Mouse (Mus musculus): Measurements from ENCODE around the gene Neu3. TPM values are rescaled to one million over a fixed set of nuclear protein-coding genes. Genes with fewer than 3 reads are reported as not detected.

Neu3 gene
- polyA plus RNA-seq, 1 experiment from 2014 or later, result 3.0 TPM

DNA sequence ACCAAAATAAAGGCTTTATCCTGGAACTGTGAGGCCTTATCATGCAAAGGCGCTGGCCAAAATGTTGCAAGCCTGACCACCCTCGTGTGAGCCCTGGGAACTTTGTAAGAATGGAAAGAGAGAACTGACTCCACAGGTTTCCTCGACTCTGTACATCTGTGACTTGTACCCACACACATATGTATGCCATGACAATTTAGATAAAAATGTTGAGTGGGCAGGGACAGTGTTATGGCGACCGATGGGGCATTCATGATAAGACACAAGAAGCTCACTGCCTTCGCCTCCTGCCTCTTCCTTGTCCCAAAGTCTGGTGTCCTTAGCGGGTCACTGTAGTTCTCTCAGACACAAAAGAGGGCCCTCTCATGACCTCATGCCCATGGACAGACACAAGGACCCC is 29.1 kb downstream of the Neu3 start:
- Histone ChIP-seq H3K36me3 (ENCODE audit: insufficient read depth, low read length) (no peaks in the 10 kb centered on the region), H3K27ac (ENCODE audit: low read length) (no peak overlapping the region), H3K27me3 (ENCODE audit: insufficient read depth, low read length) (no peaks in the 10 kb centered on the region), H3K9ac (replicated peaks; ENCODE audit: low read length) (no peak overlapping the region), H3K4me1 (ENCODE audit: insufficient read depth, low read length) (peaks cover 14% of the 10 kb centered on the region), H3K9me3 (ENCODE audit: low read length) (peaks cover 2% of the 10 kb centered on the region; the same call in 1 of the 2 replicates), H3K4me3 (ENCODE audit: low read length) (no peak overlapping the region), H3K4me2 (replicated peaks; ENCODE audit: low read depth, low read length) (no peak overlapping the region)
- ATAC-seq (ENCODE audit: low FRiP score, low TSS enrichment), result no peak
- WGBS, result 82% methylated on average over 7 of the region's 7 CpGs

DNA sequence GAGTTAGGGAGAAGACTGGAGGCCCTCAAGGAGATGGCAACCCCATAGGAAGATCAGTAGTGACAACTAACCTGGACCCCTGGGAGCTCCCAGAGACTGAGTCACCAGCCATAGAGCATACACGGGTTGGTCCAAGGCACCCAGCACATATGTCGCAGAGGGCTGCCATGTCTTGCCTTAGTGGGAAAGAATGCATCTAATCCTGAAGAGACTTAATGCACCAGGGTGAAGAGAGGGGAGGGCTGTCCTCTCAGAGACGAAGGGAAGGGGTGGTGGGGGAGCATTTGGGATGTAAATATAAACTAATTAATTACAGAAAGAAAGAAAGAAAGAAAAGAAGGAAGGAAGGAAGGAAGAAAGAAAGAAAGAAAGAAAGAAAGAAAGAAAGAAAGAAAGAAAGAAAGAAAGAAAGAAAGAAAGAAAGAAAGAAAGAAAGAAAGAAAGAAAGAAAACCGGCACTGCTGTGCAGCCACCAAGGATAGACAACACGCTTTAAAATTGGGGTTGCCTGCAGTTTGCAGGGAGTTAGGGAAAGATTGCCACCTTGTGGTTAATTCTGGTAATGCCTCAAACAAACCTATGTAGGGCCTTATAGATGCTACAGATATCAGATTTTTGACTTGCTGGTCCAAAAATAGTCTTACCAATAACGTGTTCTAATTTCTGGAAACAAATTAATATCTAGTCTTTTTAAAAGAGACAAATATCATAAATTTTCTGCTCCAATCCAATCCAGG is 30.1 kb downstream of the Neu3 start:
- Histone ChIP-seq H3K27ac (ENCODE audit: low read length) (no peak overlapping the region), H3K9me3 (ENCODE audit: low read length) (peaks cover 2% of the 10 kb centered on the region; the same call in 1 of the 2 replicates), H3K4me2 (replicated peaks; ENCODE audit: low read depth, low read length) (no peak overlapping the region), H3K36me3 (ENCODE audit: insufficient read depth, low read length) (no peaks in the 10 kb centered on the region), H3K4me1 (ENCODE audit: insufficient read depth, low read length) (peaks cover 14% of the 10 kb centered on the region), H3K27me3 (ENCODE audit: insufficient read depth, low read length) (no peaks in the 10 kb centered on the region), H3K9ac (replicated peaks; ENCODE audit: low read length) (no peak overlapping the region), H3K4me3 (ENCODE audit: low read length) (no peak overlapping the region)
- no peak for ATAC-seq (ENCODE audit: low FRiP score, low TSS enrichment)
- WGBS, result 34% methylated on average over 6 of the region's 6 CpGs

DNA sequence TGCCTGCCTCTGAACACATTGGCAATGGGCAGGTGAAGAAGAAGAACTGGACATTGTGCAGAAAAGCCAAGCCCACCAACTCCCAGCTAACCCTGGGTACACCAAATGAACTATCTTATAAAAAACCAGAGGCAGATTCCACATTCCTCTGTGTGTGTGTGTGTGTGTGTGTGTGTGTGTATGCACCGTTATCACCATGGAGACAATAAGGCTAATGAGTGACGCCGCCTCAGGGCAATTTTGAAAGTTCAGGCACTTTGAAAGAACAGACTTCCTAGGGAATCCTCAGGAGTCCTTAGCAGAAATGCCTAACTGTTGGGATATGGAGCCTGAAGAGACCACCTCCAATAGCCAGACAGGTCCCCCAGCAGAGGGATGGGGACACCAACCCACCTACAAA is 31.0 kb downstream of the Neu3 start:
- Histone ChIP-seq H3K9me3 (ENCODE audit: low read length) (peaks cover 2% of the 10 kb centered on the region; the same call in 1 of the 2 replicates), H3K4me3 (ENCODE audit: low read length) (no peak overlapping the region), H3K36me3 (ENCODE audit: insufficient read depth, low read length) (no peaks in the 10 kb centered on the region), H3K27me3 (ENCODE audit: insufficient read depth, low read length) (no peaks in the 10 kb centered on the region), H3K9ac (replicated peaks; ENCODE audit: low read length) (no peak overlapping the region), H3K4me2 (replicated peaks; ENCODE audit: low read depth, low read length) (no peak overlapping the region), H3K4me1 (ENCODE audit: insufficient read depth, low read length) (peaks cover 14% of the 10 kb centered on the region), H3K27ac (ENCODE audit: low read length) (no peak overlapping the region)
- ATAC-seq (ENCODE audit: low FRiP score, low TSS enrichment), result no peak
- WGBS, result 79% methylated on average over 3 of the region's 3 CpGs

DNA sequence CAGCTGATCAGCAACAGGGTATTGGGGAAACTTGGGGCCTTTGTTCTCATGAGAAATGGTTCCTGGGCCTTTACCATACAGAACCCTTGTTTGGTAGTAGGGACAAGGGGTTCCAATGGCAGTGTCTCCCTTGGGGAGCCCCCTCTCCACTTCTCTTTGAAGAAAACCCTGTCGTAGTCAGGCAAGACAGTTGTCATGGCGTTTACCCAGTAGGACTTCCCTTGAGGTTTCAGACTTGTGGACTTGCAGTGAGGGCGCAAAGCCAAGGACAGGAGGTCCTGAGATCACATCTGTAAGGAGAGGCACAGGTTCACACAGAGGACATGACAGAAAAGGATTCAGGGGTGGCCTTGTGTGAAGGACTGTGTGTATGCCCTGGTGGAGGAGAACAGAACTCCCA is 31.7 kb downstream of the Neu3 start:
- ATAC-seq (ENCODE audit: low FRiP score, low TSS enrichment), result no peak
- H3K36me3 ChIP-seq (ENCODE audit: insufficient read depth, low read length), result no peaks in the 10 kb centered on the region
- 74% methylated on average over 3 of the region's 3 CpGs for WGBS
- H3K27me3 ChIP-seq (ENCODE audit: insufficient read depth, low read length), result no peaks in the 10 kb centered on the region
- H3K4me2 ChIP-seq (replicated peaks; ENCODE audit: low read depth, low read length), result no peak overlapping the region
- H3K27ac ChIP-seq (ENCODE audit: low read length), result no peak overlapping the region
- H3K9ac ChIP-seq (replicated peaks; ENCODE audit: low read length), result no peak overlapping the region
- no peak overlapping the region for H3K4me3 ChIP-seq (ENCODE audit: low read length)
- H3K9me3 ChIP-seq (ENCODE audit: low read length), result no peaks in the 10 kb centered on the region; the same call in 1 of the 2 replicates
- H3K4me1 ChIP-seq (ENCODE audit: insufficient read depth, low read length), result peaks cover 14% of the 10 kb centered on the region

DNA sequence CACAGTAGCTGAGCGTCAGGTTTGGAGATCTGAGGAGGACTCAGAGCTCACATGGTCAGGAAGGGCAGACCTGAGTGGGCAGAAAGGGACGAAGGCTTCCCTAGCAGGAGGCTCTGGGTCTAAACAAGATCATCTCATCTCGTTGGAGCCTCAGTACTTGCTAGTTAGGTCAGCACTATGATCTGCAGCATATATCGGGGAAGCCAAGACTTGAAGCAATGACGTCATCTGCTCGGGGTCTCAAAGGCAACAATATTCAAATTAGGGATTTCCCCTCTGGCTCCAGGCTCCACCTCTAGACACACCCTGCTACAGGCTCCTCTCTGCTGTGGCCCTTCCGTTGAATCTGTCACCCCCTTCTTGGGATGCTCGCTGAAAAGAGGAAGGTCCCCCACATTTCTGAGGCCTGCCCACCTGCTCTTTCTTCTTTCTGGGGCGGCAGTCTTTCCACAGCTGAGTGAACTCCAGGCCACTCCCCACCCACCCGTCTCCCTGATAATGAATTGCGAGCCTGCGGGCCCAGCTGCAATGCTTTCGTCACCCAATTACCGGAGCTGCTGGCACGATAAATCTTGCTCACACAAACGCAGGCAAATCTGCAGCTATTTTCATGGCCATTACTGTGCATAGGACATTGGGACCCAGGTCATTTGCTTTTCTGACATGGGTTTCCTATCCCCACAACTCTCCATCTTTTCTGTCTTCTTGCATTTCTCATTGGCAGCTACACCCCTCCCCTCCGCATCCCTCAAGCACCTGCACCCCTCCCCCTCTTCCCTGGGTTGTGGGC is 32.8 kb downstream of the Neu3 start:
- 7% methylated on average over 17 of the region's 17 CpGs for WGBS
- H3K9me3 ChIP-seq (ENCODE audit: low read length), result no peaks in the 10 kb centered on the region; the same call in 1 of the 2 replicates
- ATAC-seq (ENCODE audit: low FRiP score, low TSS enrichment), result 0 out of 2 replicates have a peak, but pooled peaks have one; percentile 28
- H3K4me2 ChIP-seq (replicated peaks; ENCODE audit: low read depth, low read length), result peak overlapping the region; percentile 50
- no peaks in the 10 kb centered on the region for H3K27me3 ChIP-seq (ENCODE audit: insufficient read depth, low read length)
- H3K36me3 ChIP-seq (ENCODE audit: insufficient read depth, low read length), result no peaks in the 10 kb centered on the region
- H3K4me1 ChIP-seq (ENCODE audit: insufficient read depth, low read length), result peaks cover 14% of the 10 kb centered on the region
- H3K27ac ChIP-seq (ENCODE audit: low read length), result no peak overlapping the region
- no peak overlapping the region for H3K9ac ChIP-seq (replicated peaks; ENCODE audit: low read length)
- H3K4me3 ChIP-seq (ENCODE audit: low read length), result peak overlapping the region; percentile 13; the same call in 1 of the 2 replicates

DNA sequence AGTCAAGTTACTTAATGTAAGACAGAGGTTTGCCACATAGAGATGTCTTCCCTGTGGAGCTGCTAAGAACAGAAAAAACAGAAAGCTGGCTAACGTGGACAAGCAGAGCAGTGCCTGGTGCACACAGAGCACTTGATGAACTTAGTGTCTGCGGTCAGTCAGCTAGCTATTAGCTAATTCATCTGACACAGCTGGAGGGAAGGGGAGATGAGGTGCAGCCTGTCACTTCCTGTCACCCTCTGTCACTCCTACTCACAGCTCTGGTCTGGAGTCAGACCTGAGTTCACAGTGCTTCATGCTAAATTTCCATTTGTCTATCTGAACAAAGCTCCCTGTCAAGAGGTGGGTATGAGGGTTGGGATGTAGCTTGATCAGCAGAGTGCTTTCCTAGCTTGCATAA is 34.1 kb downstream of the Neu3 start:
- no peak for ATAC-seq (ENCODE audit: low FRiP score, low TSS enrichment)

DNA sequence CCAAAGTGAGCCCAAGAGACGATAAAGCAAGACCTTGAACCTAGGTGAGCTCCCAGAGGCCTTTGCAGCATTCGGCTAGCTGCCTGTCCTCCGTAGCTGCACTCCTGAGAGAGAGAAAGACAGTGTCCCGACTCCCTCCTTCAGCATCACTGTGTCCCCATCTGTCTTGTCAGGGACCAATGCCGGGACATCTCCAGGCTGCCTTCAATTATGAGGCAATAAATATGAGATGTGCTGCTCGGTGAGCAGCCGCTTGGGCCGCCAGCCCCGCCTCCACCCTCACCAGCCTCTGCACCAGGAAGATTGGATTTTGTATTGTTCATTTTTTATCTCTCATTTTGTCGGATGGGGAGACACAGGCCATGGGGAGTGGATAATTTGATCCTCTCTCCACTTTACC is 37.4 kb downstream of the Neu3 start:
- Histone ChIP-seq H3K9ac (replicated peaks; ENCODE audit: low read length) (no peak overlapping the region), H3K4me1 (ENCODE audit: insufficient read depth, low read length) (peaks cover 15% of the 10 kb centered on the region), H3K27me3 (ENCODE audit: insufficient read depth, low read length) (no peaks in the 10 kb centered on the region), H3K36me3 (ENCODE audit: insufficient read depth, low read length) (no peaks in the 10 kb centered on the region), H3K4me2 (replicated peaks; ENCODE audit: low read depth, low read length) (no peak overlapping the region), H3K4me3 (ENCODE audit: low read length) (no peak overlapping the region), H3K9me3 (ENCODE audit: low read length) (no peaks in the 10 kb centered on the region; the same call in 1 of the 2 replicates), H3K27ac (ENCODE audit: low read length) (no peak overlapping the region)
- WGBS, result 59% methylated on average over 10 of the region's 10 CpGs
- ATAC-seq (ENCODE audit: low FRiP score, low TSS enrichment), result no peak

More for the DNA sequence above, 34.1 kb downstream of the Neu3 start:
- Histone ChIP-seq H3K4me2 (replicated peaks; ENCODE audit: low read depth, low read length) (no peak overlapping the region), H3K4me1 (ENCODE audit: insufficient read depth, low read length) (peaks cover 14% of the 10 kb centered on the region), H3K36me3 (ENCODE audit: insufficient read depth, low read length) (no peaks in the 10 kb centered on the region), H3K9me3 (ENCODE audit: low read length) (no peaks in the 10 kb centered on the region; the same call in 1 of the 2 replicates), H3K9ac (replicated peaks; ENCODE audit: low read length) (no peak overlapping the region), H3K27ac (ENCODE audit: low read length) (no peak overlapping the region), H3K4me3 (ENCODE audit: low read length) (no peak overlapping the region), H3K27me3 (ENCODE audit: insufficient read depth, low read length) (no peaks in the 10 kb centered on the region)
- WGBS, result 31% methylated on average over 2 of the region's 2 CpGs

DNA sequence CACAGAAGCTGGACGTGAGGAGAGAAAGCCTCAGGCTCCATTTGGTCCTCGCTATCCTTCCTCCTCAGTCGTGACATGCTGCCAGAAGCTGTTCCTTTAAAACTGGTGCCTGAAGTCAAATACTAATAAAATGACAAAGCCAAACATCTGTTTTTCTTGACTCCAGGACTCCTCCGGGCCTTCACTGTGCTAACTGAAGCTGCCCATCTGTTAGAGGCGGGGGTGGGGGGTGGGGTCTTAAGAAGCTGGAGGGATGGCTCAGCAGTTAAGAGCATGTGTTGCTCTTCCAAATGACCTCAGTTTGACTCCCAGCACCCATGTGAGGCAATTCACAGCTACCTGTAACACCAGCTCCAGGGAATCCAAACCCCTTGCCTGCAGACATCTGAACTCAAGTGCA is 39.7 kb downstream of the Neu3 start:
- Histone ChIP-seq H3K9me3 (ENCODE audit: low read length) (no peaks in the 10 kb centered on the region; the same call in 1 of the 2 replicates), H3K9ac (replicated peaks; ENCODE audit: low read length) (no peak overlapping the region), H3K27ac (ENCODE audit: low read length) (no peak overlapping the region), H3K4me1 (ENCODE audit: insufficient read depth, low read length) (0 out of 2 replicates have a peak, but pooled peaks cover 7% of the 10 kb centered on the region), H3K4me3 (ENCODE audit: low read length) (no peak overlapping the region), H3K36me3 (ENCODE audit: insufficient read depth, low read length) (no peaks in the 10 kb centered on the region), H3K27me3 (ENCODE audit: insufficient read depth, low read length) (no peaks in the 10 kb centered on the region), H3K4me2 (replicated peaks; ENCODE audit: low read depth, low read length) (no peak overlapping the region)
- ATAC-seq (ENCODE audit: low FRiP score, low TSS enrichment), result no peak
- WGBS, result 18% methylated on average over 5 of the region's 5 CpGs

DNA sequence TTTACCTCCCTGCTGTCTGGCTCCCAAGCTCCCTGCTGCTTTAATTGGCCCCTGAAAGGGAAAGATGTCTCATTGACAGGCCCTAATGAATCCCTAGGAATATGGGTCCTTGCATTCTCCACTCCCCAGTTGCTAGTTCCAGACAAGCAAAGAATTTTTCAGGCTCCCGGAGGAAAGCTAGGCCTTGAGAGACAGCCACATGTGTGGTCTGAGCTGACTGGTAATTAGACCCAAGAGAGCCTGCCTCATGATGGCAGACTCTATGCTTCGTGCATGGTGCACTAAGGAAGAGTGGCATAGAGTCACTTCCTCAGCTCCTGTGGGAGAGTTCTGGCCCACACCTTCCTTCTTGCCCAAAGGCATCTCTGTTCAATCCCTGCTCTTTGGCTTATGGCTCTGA is 40.3 kb downstream of the Neu3 start:
- H3K9me3 ChIP-seq (ENCODE audit: low read length), result no peaks in the 10 kb centered on the region; the same call in 1 of the 2 replicates
- H3K36me3 ChIP-seq (ENCODE audit: insufficient read depth, low read length), result no peaks in the 10 kb centered on the region
- H3K27me3 ChIP-seq (ENCODE audit: insufficient read depth, low read length), result no peaks in the 10 kb centered on the region
- ATAC-seq (ENCODE audit: low FRiP score, low TSS enrichment), result no peak
- H3K4me2 ChIP-seq (replicated peaks; ENCODE audit: low read depth, low read length), result no peak overlapping the region
- 0 out of 2 replicates have a peak, but pooled peaks cover 7% of the 10 kb centered on the region for H3K4me1 ChIP-seq (ENCODE audit: insufficient read depth, low read length)
- whole genome bisulfite sequencing, result 32% methylated on average over 2 of the region's 2 CpGs
- no peak overlapping the region for H3K4me3 ChIP-seq (ENCODE audit: low read length)
- no peak overlapping the region for H3K9ac ChIP-seq (replicated peaks; ENCODE audit: low read length)
- no peak overlapping the region for H3K27ac ChIP-seq (ENCODE audit: low read length)

All from kidney, embryonic 16.5 days (tissue).